Mouse (Mus musculus): Measurements from ENCODE around the gene Olfr1360. TPM values are rescaled to one million over a fixed set of nuclear protein-coding genes. Genes with fewer than 3 reads are reported as not detected.
A peak's percentile ranks its signal among the peaks of the same experiment; 100 is the strongest.
"Not testable (repeated sequence)": the region's sequence is repeated elsewhere in the genome, so short reads cannot be mapped to it uniquely, and the experiment has no call there.

Olfr1360 gene
- not detected for total RNA-seq (2021)
- long read RNA-seq, experiment 1: 0 reads
- long read RNA-seq, experiment 2: 0 reads

GRCm38 (mm10) chr13:21677305-21677704, at the start of gene Olfr1360:
Gene Olfr1360, minus strand, starts transcription at chr13:21677405.
- no peak for DNase-seq (ENCODE audit: low spot score in 2 of 2)

- no peak for DNase-seq (ENCODE audit: low spot score in 2 of 2)
These were observed 46.0 kb upstream of the Olfr1360 start for GRCm38 (mm10) chr13:21722993-21723836.

- no peak for DNase-seq (ENCODE audit: low spot score in 2 of 2)
These were observed 45.2 kb upstream of the Olfr1360 start for GRCm38 (mm10) chr13:21722373-21722925.

DNA sequence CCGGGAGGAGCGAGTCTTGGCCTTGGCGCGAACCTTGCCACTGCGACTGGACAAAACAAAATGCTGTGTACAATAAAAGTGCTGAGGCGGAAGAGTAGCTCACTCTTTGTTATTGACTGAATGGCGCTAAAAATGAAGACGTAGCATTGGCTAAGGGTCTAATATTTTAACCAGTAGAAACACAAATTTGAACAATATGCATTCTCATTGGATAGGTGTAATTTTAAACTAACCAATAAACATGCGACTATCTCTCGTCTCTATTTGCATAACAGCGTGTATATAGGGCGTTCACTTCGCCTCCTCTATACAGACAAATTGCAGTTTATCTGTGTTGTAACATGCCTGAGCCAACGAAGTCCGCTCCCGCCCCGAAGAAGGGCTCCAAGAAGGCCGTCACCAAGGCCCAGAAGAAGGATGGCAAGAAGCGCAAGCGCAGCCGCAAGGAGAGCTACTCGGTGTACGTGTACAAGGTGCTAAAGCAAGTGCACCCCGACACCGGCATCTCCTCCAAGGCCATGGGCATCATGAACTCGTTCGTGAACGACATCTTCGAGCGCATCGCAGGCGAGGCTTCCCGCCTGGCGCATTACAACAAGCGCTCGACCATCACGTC, 44.7 kb upstream of the Olfr1360 start, which contains the start of gene Hist1h2bm:
Gene Hist1h2bm (plus strand): TSS at position 288 of the 616 bp plus-strand sequence.
- DNase-seq (ENCODE audit: low spot score in 2 of 2): peak; percentile 54 to 55

DNA sequence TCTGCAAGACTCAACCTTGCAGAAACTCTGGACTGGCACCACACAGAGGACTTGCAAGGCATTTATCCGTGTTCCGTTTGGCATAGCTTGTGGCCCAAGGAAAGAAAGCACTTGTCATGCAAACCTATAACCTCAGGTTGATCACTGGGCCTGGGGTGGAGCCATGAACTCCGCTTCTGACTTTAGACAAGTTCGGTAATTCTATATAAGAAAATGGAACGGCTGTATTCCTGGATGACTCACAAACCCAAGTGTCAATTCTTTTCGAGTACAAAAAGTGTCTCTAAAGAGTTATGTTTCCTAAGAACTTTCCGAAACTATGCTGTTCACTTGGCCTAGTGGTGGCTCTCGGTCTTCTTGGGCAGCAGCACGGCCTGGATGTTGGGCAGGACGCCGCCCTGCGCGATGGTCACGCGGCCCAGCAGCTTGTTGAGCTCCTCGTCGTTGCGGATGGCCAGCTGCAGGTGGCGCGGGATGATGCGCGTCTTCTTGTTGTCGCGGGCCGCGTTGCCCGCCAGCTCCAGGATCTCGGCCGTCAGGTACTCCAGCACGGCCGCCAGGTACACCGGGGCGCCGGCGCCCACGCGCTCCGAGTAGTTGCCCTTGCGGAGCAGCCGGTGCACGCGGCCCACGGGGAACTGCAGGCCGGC, 44.0 kb upstream of the Olfr1360 start:
- not testable (repeated sequence) for DNase-seq (ENCODE audit: low spot score in 2 of 2)

DNA sequence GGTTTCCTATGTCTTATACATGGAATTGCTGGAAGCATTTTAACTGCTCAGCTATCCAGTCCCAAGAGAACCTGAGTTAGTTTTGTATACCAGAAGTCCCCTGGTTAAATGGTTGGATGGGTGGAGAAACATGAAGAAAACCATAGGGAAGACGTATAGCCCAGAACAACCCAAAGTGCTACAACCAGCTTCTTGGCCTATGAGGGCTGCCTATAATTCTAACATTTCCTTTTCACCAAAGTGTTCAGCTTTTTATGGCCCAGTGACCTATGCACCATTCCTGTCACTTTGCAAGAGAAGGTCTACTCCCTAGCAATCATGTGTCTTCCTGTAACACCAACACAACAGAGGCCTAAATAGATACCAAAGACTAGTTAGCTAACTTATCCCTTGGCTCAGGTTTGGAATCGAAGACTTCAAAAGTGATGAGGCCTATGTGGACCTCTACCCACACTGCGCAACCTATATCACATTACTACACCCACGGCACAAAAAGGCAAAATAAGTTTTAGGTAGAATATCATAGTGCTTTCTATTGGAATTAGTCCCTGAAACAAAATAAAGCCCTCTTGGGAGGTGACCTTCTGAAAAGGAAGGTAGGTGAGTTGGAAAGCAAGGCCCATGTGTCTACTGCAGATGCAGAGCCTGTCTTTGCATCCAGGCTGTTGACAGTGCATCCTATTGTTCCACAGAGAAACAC, 41.3 kb upstream of the Olfr1360 start:
- DNase-seq (ENCODE audit: low spot score in 2 of 2): no peak

DNA sequence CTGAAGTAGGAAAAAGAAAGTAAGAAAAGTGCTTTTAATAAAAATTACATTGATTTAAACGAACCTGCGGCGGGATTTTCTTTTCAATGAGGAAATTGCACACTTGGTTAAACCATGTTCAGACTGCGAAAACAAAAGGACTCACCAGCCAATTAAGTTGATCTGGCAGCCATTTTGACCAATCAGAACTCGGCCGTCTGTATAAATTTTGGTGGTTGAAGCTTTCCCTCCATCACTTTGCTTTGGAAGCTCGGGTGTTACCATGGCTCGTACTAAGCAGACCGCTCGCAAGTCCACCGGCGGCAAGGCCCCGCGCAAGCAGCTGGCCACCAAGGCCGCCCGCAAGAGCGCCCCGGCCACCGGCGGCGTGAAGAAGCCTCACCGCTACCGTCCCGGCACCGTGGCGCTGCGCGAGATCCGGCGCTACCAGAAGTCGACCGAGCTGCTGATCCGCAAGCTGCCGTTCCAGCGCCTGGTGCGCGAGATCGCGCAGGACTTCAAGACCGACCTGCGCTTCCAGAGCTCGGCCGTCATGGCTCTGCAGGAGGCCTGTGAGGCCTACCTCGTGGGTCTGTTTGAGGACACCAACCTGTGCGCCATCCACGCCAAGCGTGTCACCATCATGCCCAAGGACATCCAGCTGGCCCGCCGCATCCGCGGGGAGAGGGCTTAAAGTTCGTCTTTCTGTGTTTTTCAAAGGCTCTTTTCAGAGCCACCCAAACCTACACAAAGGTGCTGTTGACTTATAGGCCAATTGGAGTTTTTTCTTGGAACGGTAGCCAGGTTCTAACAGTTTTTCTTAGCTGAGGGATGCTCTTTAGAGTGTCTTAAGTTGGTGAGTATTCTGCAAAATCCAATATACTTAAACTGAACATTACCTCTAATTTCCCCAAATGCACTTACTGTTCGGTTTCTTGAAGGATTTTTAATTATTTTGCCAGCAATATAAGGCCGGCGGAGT, 40.5 kb upstream of the Olfr1360 start, which contains the start of gene Hist1h3h:
Gene Hist1h3h (plus strand): TSS at position 263 of the 961 bp plus-strand sequence.
- DNase-seq (ENCODE audit: low spot score in 2 of 2): peak; percentile 83 to 92

- peak in 1 of 2 experiments; percentile 8 for DNase-seq (ENCODE audit: low spot score in 2 of 2)
These were observed 39.6 kb upstream of the Olfr1360 start for GRCm38 (mm10) chr13:21716540-21717391.

DNA sequence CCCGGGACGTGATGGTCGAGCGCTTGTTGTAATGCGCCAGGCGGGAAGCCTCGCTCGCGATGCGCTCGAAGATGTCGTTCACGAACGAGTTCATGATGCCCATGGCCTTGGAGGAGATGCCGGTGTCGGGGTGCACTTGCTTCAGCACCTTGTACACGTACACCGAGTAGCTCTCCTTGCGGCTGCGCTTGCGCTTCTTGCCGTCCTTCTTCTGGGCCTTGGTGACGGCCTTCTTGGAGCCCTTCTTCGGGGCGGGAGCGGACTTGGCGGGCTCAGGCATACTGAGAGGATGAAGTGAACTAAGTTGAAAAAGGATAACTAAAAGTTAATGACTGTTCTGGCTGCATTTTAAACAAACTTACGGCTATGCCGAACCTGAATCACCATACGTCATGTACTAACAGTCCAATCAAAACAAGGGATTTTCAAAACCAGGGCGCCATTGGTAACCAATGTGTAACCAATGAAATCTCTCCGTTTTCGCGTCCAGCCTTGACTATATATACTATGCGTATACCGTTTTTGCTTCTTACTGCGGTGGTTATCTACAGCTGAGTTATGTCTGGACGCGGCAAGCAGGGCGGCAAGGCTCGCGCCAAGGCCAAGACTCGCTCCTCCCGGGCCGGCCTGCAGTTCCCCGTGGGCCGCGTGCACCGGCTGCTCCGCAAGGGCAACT, 38.8 kb upstream of the Olfr1360 start, which contains the start of the genes Hist1h2bl and Hist1h2ai:
Gene Hist1h2bl (minus strand): TSS at position 280 of the 676 bp plus-strand sequence.
Gene Hist1h2ai (plus strand): TSS at position 559 of the 676 bp plus-strand sequence.
- peak; percentile 74 to 83 for DNase-seq (ENCODE audit: low spot score in 2 of 2)

DNA sequence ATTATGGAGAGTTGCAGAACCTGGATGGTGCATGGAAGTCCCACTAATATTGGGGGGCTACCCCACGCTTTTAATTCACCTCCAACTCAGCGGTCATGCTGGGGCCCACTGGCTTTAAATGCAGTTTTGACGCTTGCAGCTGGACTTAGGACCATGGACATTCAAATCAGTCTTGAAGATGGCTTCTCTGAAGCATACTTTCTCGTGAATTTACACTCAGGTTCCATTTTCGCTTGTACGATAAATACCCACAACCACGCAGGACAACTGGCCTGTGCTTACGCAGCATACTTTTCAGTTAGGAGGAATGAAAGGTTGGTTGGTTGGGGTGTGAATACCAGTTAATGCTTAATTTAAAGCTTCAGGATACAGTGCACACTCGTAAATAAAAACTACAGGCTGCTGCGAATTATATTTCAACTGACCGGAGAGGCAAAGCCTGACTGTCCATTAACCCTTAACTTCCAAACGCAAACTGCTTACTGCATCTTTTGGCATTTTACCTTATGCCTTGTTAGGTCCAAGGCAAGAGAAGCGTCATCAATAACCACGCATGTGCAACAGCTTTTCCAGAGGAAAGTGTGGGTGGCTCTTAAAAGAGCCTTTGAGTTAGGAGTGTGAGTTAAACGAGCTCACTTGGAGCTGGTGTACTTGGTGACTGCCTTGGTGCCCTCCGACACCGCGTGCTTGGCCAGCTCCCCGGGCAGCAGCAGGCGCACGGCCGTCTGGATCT, 38.1 kb upstream of the Olfr1360 start:
- DNase-seq (ENCODE audit: low spot score in 2 of 2): no peak

GRCm38 (mm10) chr13:21714725-21715124, 37.5 kb upstream of the Olfr1360 start:
- peak; percentile 69 to 72 for DNase-seq (ENCODE audit: low spot score in 2 of 2)

DNA sequence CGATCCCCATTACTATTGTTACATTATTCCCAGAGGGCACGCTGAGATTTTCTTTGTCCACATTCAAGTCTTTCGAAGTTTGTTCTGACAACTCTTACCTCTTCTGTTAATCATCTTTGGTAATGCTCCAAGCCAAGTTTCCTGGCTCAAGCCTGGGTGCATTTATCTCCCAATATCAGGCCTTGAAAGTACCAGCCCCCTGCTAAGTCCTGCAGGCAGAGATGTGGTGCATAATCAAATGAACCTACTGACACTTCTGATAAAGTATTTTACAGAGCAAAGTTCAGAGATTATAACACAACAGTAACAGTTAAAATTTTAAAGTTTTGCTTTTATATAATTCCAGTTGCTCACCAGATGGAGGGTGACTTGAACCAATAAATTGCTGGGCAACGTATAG, 34.5 kb upstream of the Olfr1360 start:
- DNase-seq (ENCODE audit: low spot score in 2 of 2): no peak

DNA sequence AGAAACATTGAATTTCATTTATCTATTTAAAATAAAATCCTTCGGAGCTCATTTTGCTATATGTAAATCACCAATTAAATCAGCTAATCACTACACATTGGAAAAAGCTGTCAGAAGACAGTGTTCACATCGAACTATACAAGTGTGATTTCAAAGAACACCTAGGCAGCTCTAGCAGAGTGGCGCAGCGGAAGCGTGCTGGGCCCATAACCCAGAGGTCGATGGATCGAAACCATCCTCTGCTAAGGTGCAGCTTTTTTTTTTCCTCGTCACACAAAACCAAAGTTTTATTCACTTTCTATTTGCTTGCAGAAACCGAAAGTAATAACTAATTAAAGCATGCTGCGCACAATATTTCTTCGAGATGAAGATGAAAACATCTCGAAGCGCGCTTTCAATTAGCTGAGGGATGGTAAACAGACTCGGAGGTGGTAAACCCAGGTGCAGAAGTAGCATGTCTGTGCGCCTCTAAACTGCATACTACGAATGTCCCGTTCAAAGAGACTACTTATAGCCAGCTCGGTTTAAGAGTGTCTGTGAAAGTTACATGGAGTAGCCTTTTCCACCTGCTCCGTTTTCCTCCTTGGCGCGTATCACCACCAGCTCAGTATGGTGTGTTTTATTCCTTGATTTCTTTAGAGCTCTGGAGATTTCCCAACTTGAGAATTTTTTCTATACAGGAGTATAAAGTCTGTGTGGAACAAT, 33.8 kb upstream of the Olfr1360 start:
- peak; percentile 77 to 84 for DNase-seq (ENCODE audit: low spot score in 2 of 2)

DNA sequence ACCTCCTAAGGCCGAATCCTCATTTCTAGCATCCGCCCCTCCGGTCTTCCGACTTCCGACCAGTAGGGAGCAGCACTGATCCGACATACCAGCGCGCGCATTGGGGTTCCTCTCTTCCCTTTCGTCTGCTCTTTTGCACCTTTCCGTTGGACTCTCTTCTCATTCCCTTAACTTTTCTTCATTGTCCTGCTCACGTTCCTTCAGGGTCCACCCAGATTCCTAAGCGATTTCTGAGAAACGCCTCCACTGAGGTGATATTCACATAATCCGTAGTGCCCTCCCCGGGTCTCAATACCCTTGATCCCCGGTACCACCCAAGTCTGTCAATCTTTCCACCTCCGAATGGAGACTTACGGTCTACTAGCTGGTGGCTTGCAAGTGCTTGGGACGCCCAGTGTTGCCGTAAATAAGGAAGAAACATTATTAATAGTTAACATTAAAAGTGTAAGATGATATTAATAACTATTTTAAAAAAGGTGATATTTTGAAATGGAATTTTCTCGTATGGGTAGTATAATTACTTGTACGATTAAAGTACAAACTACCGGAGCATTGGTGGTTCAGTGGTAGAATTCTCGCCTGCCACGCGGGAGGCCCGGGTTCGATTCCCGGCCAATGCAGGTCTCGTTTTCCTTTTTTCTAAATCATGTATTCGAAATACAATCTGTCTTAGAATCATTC, 33.0 kb upstream of the Olfr1360 start:
- DNase-seq (ENCODE audit: low spot score in 2 of 2): peak; percentile 90 to 91

- no peak for DNase-seq (ENCODE audit: low spot score in 2 of 2)
These were observed 29.5 kb upstream of the Olfr1360 start for GRCm38 (mm10) chr13:21706669-21707068.

DNA sequence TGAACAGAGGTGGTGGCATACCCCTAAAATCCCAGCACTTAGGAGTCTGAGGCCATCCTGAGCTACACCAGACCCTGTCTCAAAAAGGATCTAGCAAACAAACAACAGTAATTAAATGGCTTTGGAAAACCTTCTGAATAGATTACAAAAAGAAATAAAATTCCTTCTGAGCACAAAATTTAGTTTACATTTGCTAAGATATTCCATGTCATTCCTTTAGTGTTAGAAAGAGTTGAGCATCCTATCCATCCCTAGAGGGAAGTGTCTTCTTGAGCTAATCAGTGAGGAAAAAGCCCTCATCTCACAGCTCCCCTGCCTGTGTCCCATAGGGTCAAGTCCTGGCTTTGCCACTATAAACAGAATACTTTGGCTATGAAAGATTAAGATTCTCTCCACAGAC, 20.6 kb upstream of the Olfr1360 start, which contains the start of gene Olfr1359:
Gene Olfr1359 (plus strand): TSS at position 301 of the 400 bp plus-strand sequence.
- no peak for DNase-seq (ENCODE audit: low spot score in 2 of 2)

All from left cerebral cortex, adult 18-20 months (tissue).